Mouse (Mus musculus) neural tube, embryonic 12.5 days (tissue): ENCODE results near the gene Cox7a2l. TPM values are rescaled to one million over a fixed set of nuclear protein-coding genes. Genes with fewer than 3 reads are reported as not detected.
A peak's percentile ranks its signal among the peaks of the same experiment; 100 is the strongest.

Source experiments
- ATAC-seq: fragments of 200-750 bp; cut with Nextera tagmentation; 2 replicates; pipeline ENCODE4 v1.8.0; 2017; ENCODE audit warnings: low read depth, mild to moderate bottlenecking, moderate TSS enrichment, moderate library complexity; ENCODE audit not compliant: low FRiP score
- H3K27ac ChIP-seq: fragments of 300-500 bp; sonication (generic); 2 replicates; pipeline ENCODE4 v1.5.1; 2016
- H3K27me3 ChIP-seq: fragments of 300-500 bp; sonication (generic); replicated peaks from 2 replicates; pipeline ENCODE4 v1.6.1; 2016; ENCODE audit warnings: mild to moderate bottlenecking
- H3K36me3 ChIP-seq: fragments of 300-500 bp; sonication (generic); 2 replicates; pipeline ENCODE4 v1.6.1; 2016; ENCODE audit warnings: mild to moderate bottlenecking
- H3K4me1 ChIP-seq: fragments of 300-500 bp; sonication (generic); 2 replicates; pipeline ENCODE4 v1.6.1; 2016
- H3K4me2 ChIP-seq: fragments of 300-500 bp; sonication (generic); replicated peaks from 2 replicates; pipeline ENCODE4 v1.6.1; 2016; ENCODE audit warnings: mild to moderate bottlenecking
- H3K4me3 ChIP-seq: fragments of 300-500 bp; sonication (generic); 2 replicates; pipeline ENCODE4 v1.5.1; 2016
- H3K9ac ChIP-seq: fragments of 300-500 bp; sonication (generic); 2 replicates; pipeline ENCODE4 v1.6.1; 2016; ENCODE audit warnings: mild to moderate bottlenecking
- H3K9me3 ChIP-seq: fragments of 300-500 bp; sonication (generic); 2 replicates; pipeline ENCODE4 v1.6.1; 2016; ENCODE audit warnings: mild to moderate bottlenecking
- WGBS: fragments of 180-500 bp; shearing (Covaris S2); methylation state at CpG from one replicate; pipeline ENCODE4 v1.1.7; 2016; 5-methylcytosine and 5-hydroxymethylcytosine counted together
- polyA plus RNA-seq: library from polyadenylated mRNA; unstranded; fragments of >200 nt; fragmentation: Nextera tagmentation; extraction: Ambion mirVana; gene quantifications from 2 replicates; pipeline ENCODE4 v1.2.1, GENCODE M21; 2016

Cox7a2l gene
- 151 TPM in 2 replicates for polyA plus RNA-seq

GRCm38 (mm10) chr17:83517280-83518015, at the start of gene Cox7a2l:
TSS of gene Cox7a2l (minus strand) at chr17:83517330.
- 95% methylated on average over 8 of the region's 8 CpGs for WGBS
- Histone ChIP-seq H3K27ac (no peak within 1 kb of the TSS), H3K27me3 (no peaks in the 10 kb centered on the region), H3K9me3 (no peaks in the 10 kb centered on the region), H3K4me3 (no peak within 1 kb of the TSS), H3K4me1 (peaks cover 12% of the 10 kb centered on the region), H3K9ac (no peak within 1 kb of the TSS), H3K4me2 (no peak within 1 kb of the TSS), H3K36me3 (no peaks in the 10 kb centered on the region)
- no peak for ATAC-seq

DNA sequence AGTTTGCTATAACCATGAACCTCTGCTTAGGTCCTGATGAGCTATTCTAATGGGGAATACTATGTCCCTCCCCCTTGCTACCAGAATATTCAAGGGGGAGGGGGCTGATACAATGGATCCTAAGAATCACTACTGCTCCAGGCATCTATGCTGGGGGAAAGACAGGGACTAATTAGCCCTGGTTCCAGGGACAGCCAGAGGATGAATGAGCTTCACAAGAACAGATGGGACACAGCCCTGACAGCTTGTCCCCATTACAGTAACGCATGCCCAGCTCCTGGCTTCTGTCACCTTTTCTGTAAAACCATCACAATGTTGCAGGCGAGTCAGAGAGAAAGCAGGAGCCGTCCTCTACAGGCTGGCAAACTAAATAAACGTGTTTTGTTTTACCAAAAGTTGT, 48.4 kb upstream of the Cox7a2l start:
- Histone ChIP-seq H3K4me2 (no peak overlapping the region), H3K9me3 (no peaks in the 10 kb centered on the region), H3K36me3 (no peaks in the 10 kb centered on the region), H3K9ac (no peak overlapping the region), H3K4me1 (no peaks in the 10 kb centered on the region), H3K27me3 (no peaks in the 10 kb centered on the region), H3K27ac (no peak overlapping the region), H3K4me3 (no peak overlapping the region)
- WGBS = 58% methylated on average over 4 of the region's 4 CpGs
- peak; percentile 67 for ATAC-seq

DNA sequence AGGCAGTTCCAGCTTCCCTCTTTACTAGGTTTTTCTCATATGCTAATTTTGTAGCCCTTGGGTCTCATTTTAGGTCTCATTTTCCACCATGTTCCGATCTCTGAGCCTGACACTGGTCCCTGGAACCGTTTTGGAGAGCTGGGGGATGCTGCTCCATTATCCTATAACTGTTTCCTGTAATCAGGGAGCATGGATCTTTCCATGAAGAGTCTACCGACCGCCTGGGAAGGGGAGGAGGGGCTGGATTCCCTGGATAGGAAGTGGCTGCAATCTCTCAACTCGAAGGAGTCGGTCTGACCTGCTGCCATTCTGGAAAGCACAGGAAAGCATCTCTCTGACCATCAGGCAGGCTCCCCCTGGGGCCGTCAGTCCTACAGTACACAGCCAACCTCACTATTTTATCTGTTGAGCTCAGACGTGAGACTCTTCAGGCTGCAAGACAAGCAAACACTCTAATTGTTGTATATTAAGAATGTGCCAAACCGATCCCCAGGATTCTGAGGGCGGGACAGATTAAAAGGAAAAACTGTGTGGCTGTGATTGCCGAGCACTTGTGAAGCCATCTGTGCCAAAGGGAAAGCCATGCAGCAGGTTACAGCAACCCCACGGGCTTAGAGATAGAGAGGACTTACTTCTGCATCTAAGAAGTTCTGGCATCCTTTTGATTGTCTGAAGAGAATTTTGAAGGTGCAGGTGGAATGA, 47.1 kb upstream of the Cox7a2l start:
- no peak for ATAC-seq
- no peaks in the 10 kb centered on the region for H3K4me1 ChIP-seq
- H3K9ac ChIP-seq = no peak overlapping the region

DNA sequence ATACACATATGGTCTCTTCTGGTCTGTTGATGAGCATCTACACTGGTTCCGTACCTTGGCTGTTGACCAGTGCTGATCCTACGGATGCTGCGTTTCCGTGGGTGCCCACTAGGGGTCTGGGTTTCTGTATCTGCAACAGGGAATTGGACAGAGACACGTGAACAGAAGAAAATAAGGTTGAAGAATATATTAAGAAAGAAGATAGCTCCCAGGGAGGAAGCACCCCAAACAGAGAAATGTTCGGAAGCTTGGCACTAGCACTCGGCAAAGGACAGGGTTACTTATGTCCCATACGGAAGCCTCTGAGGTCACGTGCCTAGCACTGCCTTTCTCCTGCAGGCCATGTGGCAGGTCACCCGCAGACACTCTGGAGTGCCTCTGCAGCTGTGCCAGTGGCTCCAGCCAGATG, 46.6 kb upstream of the Cox7a2l start:
- Histone ChIP-seq H3K4me2 (peak overlapping the region; percentile 25; the same call in 1 of the 2 replicates), H3K9ac (no peak overlapping the region), H3K9me3 (no peaks in the 10 kb centered on the region), H3K27me3 (no peaks in the 10 kb centered on the region), H3K4me1 (no peaks in the 10 kb centered on the region), H3K27ac (no peak overlapping the region), H3K36me3 (no peaks in the 10 kb centered on the region), H3K4me3 (no peak overlapping the region; the same call in 1 of the 2 replicates)
- WGBS = 58% methylated on average over 10 of the region's 10 CpGs
- ATAC-seq = no peak

More for the DNA sequence above, 47.1 kb upstream of the Cox7a2l start:
- H3K9me3 ChIP-seq = no peaks in the 10 kb centered on the region
- no peak overlapping the region for H3K27ac ChIP-seq
- no peaks in the 10 kb centered on the region for H3K27me3 ChIP-seq
- no peak overlapping the region for H3K4me3 ChIP-seq
- H3K36me3 ChIP-seq = no peaks in the 10 kb centered on the region
- H3K4me2 ChIP-seq = peak overlapping the region; percentile 25; the same call in 1 of the 2 replicates
- WGBS = 67% methylated on average over 12 of the region's 12 CpGs

- H3K9me3 ChIP-seq = no peaks in the 10 kb centered on the region
- H3K9ac ChIP-seq = no peak overlapping the region
- no peaks in the 10 kb centered on the region for H3K36me3 ChIP-seq
- no peak for ATAC-seq
- no peaks in the 10 kb centered on the region for H3K4me1 ChIP-seq
- 93% methylated on average over 5 of the region's 5 CpGs for WGBS
- no peak overlapping the region for H3K4me3 ChIP-seq
- no peak overlapping the region for H3K27ac ChIP-seq
- no peaks in the 10 kb centered on the region for H3K27me3 ChIP-seq
- no peak overlapping the region for H3K4me2 ChIP-seq
Observed at GRCm38 (mm10) chr17:83562153-83563010, 45.3 kb upstream of the Cox7a2l start.

GRCm38 (mm10) chr17:83559081-83559480, 42.0 kb upstream of the Cox7a2l start:
- no peak overlapping the region for H3K27ac ChIP-seq
- no peaks in the 10 kb centered on the region for H3K9me3 ChIP-seq
- no peaks in the 10 kb centered on the region for H3K36me3 ChIP-seq
- H3K4me2 ChIP-seq = no peak overlapping the region
- no peak for ATAC-seq
- no peaks in the 10 kb centered on the region for H3K27me3 ChIP-seq
- H3K9ac ChIP-seq = no peak overlapping the region
- H3K4me1 ChIP-seq = no peaks in the 10 kb centered on the region
- 73% methylated on average over 8 of the region's 8 CpGs for WGBS
- no peak overlapping the region for H3K4me3 ChIP-seq

DNA sequence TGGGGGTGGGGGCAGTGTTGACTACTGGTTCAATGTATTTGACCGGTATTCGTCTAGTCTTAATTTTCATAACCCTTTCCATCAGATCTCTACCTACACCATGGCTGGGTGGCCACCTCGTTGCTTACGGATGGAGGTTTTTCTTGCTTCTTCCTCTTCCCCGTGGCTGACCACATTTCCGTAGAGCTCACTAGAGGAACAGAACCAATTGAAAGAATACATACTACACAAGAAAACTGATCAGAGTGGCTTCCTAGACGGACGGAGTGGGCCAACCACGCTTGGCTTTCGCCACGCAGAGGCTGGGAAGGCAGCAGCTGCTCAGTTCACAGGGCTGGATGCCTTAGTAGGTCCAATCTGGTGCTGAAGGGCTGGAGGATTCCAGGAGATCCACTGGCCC, 38.7 kb upstream of the Cox7a2l start:
- no peaks in the 10 kb centered on the region for H3K4me1 ChIP-seq
- no peaks in the 10 kb centered on the region for H3K36me3 ChIP-seq
- H3K27ac ChIP-seq = no peak overlapping the region
- no peak overlapping the region for H3K4me3 ChIP-seq
- no peak overlapping the region for H3K4me2 ChIP-seq
- no peak for ATAC-seq
- WGBS = 95% methylated on average over 11 of the region's 11 CpGs
- no peaks in the 10 kb centered on the region for H3K9me3 ChIP-seq
- H3K9ac ChIP-seq = no peak overlapping the region
- H3K27me3 ChIP-seq = no peaks in the 10 kb centered on the region

- Histone ChIP-seq H3K9ac (no peak overlapping the region), H3K9me3 (no peaks in the 10 kb centered on the region), H3K4me2 (no peak overlapping the region), H3K27ac (no peak overlapping the region), H3K36me3 (no peaks in the 10 kb centered on the region), H3K27me3 (no peaks in the 10 kb centered on the region), H3K4me1 (no peaks in the 10 kb centered on the region), H3K4me3 (no peak overlapping the region)
- ATAC-seq = no peak
- 87% methylated on average over 7 of the region's 7 CpGs for WGBS
Observed at GRCm38 (mm10) chr17:83554997-83555396, 37.9 kb upstream of the Cox7a2l start.

- Histone ChIP-seq H3K36me3 (no peaks in the 10 kb centered on the region), H3K4me3 (no peak overlapping the region), H3K4me2 (no peak overlapping the region), H3K4me1 (peaks cover 15% of the 10 kb centered on the region), H3K27ac (no peak overlapping the region), H3K27me3 (peaks cover 10% of the 10 kb centered on the region), H3K9me3 (no peaks in the 10 kb centered on the region), H3K9ac (no peak overlapping the region)
- no peak for ATAC-seq
- WGBS = 38% methylated on average over 12 of the region's 12 CpGs
Observed at GRCm38 (mm10) chr17:83548501-83549233, 31.5 kb upstream of the Cox7a2l start.

DNA sequence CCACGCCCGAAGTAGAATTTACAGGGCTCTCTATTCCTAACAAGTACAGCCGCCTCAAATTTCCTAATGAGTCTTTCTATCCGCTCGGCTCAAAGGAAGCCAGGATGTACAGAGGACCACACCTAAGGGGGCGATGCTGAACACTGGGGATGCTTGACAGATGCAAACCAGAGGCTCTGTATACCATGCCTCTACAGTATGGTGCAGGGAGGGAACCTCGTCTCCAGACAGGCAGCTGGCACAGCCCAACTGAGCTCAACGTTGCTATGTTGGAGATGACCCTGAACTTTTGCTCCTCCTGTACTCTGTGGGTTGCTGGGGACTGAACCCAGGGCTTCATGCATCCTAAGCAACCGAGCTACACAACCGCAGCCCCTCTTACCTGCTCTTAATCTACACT, 30.0 kb upstream of the Cox7a2l start:
- Histone ChIP-seq H3K27ac (no peak overlapping the region), H3K36me3 (no peaks in the 10 kb centered on the region), H3K4me1 (peaks cover 15% of the 10 kb centered on the region), H3K27me3 (peaks cover 10% of the 10 kb centered on the region), H3K4me3 (no peak overlapping the region), H3K9me3 (no peaks in the 10 kb centered on the region), H3K9ac (no peak overlapping the region), H3K4me2 (no peak overlapping the region)
- ATAC-seq = no peak
- WGBS = 45% methylated on average over 10 of the region's 10 CpGs

DNA sequence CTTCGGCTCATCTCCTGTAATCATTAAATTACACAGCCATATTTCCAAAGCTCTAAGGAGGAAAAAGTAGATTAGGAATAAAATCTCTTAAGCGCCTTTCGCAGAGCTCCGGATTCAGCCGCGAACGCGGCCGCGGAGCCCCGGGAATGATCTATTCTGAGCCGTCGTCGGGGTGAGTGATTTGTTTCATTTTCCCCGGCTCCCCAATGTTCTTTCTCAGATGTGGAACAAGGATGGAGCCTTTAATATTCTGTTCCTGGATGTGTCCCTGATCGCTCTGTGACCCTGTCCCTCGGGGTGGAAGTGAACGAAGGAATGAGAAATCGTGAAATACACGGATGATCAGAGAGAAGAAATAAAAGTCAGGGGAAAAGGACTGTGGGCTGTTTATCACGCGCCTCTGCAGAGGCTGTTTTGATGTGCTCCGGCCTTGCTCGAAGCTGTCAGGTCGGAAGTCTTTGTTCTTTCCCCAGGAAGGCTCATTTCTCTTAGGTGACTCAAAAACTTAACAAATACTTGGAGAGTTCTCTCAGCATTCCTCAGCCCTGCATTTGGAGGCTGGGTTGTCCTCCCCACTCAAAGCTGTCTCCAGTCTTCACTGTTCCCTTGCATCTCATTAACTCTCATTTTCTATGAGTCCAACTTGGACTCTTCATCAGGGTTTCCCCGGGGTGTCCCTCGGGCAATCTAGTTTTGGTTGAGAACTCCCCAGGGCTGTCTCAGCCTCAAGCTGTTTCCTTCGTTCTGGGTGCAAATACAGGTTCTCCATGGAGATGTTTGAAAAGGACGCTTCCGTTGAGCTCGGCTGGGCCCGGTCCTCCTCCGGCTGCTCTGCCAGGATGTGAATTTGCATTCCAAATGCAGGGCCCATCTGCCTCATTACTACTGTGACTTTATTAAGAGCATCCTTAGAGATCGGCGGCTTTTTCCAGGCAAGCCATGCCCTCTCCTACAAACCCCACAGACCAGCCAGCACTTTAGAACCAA, 28.9 kb upstream of the Cox7a2l start:
- H3K9me3 ChIP-seq = no peaks in the 10 kb centered on the region
- peak; percentile 67 for ATAC-seq
- H3K36me3 ChIP-seq = no peaks in the 10 kb centered on the region
- H3K4me2 ChIP-seq = peak overlapping the region; percentile 53
- H3K4me1 ChIP-seq = peaks cover 15% of the 10 kb centered on the region
- WGBS = 4% methylated on average over 35 of the region's 35 CpGs
- H3K27ac ChIP-seq = 0 out of 2 replicates have a peak overlapping the region, but pooled peaks have one; percentile 17
- H3K27me3 ChIP-seq = peaks cover 10% of the 10 kb centered on the region
- peak overlapping the region; percentile 19 for H3K4me3 ChIP-seq
- H3K9ac ChIP-seq = no peak overlapping the region
